Mouse (Mus musculus): Measurements from ENCODE around the gene Sun1.
A peak's percentile ranks its signal among the peaks of the same experiment; 100 is the strongest.

Sun1 gene

DNA sequence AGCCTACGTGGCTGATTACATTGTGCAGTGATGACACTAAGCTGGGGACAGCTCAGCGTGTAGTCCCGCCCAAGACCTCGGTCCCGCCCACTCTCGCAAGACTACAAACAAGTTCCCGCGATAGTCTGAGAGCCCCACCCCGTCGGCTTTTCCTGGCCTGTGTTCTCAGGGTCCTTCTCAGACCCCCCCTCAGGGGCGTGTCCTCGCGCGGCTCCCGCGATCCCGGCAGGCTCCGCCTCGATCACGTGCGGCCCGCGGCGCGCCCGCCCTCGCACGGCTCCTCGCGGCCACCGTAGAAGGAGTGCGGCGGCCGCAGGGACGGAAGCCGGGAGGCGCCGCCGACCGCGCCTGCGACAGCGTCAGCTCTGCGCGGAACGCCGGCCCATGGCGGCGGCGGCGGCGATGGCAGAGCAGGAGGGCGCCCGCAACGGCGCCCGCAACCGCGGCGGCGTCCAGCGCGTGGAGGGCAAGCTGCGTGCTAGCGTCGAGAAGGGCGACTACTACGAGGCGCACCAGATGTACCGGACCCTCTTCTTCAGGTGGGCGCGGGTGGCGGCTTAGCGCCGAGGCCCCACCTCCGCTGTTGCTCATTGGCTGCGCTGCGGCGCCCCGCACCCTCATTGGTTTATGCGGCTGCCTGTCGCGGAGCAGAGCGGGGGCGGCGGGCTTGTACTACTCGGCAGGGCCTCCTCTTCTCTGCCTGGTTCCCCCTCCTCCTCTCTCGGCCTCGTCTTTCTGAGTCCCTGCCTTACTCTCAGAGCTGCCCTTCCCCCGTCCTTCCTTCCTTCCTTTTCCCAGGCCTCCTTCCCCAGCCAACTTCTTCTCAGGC, 51.9 kb downstream of the Sun1 start, which contains the start of gene Get4:
Get4 (plus strand) TSS at position 244 of the 829 bp plus-strand sequence.
- DNase-seq = peak; percentile 100

DNA sequence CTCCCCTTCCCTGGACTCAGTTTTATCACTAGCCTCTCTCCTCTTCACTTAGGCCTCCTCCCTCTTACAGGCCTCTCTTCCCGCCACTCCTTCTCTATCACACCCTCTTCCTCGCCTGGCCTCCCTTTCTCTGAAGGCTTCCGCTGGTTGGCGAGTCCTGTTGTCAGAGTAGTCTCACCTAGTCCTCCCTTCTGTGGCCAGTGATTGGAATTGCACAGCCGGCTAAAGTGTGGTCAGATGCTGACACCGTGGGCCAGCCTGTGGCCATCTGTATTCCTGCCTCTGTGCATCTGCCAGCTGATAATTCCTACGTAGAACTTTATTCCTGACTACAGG, 52.4 kb downstream of the Sun1 start:
- DNase-seq = no peak

DNA sequence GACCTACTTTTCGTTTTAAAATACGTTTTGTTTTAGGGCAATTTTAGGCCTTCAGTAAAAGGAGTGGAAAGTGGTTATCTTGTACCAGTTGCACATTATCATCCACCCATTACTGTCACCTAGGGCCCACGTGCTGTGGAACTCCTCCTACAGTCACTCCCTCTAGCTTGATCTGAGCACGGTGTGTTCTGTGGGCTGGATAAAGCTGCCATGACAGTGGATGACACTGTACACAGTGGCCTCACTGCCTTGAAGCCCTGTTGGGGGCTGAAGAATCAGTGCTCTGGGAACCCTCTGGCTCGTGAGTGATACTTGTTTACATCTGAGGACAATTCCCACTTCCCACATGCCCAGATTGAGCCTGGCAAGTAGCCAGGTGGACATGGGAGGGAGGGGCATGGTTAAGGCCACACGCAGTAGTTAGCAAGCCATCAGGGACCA, 52.9 kb downstream of the Sun1 start:
- peak; percentile 74 to 84 for DNase-seq

DNA sequence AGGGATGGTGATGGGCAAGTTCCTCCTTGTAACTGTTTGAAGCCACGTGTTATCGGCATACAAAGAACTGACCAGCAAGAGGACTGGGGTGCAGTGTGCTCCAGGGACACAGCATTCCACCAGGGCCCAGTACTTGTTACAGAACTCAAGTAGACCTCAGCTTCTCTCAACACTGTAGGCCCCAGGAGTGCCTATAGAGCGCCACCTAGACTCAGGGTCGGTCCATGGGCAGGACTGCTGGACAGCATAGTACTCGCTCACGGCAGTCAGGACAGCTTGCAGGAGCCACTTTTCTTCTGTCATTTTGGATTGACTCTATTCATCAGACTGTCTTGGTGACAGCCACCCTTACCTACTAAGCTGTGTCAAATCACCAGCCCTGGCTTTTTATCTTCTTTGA, 54.5 kb downstream of the Sun1 start:
- no peak for DNase-seq

DNA sequence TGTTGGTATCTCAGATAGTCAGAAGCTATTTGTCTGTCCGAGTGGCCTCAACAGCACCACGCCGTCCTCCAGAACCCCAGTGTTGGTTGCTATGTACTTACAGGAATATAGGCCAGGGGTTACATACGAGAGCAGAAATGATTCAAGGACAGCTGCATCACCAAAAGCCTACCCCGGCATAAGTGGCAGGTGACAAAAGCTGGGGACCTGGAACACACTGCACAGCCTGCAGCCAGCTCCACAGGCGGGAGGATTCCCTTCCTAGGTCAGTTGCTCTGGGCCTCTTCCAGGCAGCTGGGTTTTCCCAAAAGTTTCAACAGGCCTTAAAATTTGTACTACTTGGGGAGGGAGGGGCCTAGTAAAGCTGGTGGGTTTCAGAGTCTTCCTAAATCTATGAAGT, 55.3 kb downstream of the Sun1 start:
- DNase-seq = no peak

DNA sequence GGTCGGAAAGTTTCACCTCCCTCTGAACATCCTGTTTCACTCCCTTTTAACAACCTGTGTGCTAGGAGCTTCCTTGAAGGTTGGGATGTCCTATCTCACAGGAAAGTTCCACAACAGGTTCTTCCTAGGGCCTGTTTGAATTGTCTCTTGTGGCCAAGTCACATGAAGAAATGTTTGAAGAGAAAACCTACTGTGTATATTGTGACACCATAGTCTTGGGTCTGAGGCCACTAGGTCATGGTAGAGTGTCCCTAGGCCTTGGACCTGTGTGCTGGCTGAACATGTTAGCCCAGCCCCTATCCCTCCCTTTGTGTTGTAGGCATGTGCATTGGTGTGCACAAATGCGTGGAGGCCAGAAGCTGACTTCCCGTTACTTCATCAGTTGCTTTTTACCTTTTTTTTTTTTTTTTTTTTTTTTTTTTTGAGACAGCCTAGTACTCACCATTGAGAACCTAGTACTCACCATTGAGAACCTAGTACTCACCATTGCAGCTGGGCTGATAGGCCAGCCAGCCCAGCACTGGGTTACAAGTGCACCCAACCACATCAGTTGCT, 55.9 kb downstream of the Sun1 start:
- DNase-seq = no peak

DNA sequence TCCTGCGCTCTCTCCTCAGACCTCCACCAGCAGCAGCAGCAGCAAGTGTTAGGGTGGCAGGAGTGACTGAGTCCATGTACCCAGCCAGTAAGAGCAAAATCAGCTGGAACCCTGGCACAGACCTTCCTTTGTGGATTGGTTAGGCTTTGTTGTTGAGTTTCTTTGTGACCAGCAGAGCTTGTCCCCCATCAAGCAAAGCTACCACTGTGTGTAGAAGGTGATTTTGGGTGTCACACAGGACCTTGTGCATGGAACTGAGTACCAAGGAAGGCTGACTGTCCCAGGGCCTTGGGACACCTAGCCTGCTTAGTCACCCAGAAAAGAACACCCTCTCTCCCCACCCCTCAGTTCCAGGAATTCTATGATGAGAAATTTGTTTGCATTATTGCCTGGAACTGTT, 56.8 kb downstream of the Sun1 start:
- no peak for DNase-seq

DNA sequence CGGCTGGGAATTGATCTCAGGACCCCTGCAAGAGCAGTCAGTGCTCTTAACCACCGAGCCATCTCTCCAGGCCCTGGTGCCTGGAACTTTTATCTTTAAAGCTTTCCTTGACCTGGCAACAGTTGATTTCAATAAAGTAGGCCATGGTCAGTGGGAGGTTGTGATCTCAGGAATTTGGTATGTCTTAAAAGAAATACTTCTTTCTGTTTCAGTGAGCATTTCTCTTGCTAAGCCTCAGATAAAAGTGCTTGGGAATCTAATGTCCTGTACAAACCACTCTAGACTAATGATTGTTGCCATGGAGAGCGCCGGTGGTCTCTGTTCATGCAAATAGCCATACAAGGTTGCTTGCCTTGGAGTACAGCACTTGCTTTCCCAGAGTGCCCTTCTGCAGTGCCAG, 57.4 kb downstream of the Sun1 start:
- no peak for DNase-seq

DNA sequence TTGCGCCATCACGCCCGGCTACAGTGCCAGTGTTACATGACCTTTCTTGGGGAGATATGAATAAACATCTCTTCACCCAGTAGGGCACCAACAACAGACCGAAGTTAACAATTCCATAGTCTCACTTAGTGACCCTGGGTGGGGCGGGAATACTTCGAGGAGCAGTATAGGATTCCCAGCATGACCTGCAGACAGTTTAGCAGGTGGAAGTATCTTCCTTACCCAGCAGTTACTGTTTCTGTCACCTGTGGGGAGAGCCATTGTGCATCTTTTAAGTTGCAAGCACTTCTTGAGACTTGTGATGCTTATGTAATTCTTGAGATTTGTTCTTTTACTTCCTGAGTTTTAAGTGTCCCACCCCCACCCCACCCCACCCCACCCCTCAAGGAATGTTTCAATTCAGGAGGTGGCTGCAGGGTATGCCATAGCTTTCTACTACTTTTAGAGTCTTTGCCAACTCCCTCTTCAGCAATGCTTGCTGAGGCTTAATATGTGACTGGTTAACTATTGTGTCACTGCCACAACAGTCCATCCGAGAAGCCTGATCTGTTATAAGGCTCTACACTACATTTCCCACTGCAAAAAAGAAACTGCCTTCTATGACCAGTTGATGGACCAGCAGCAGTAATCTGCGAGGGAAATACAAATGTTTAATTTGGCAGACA, 58.1 kb downstream of the Sun1 start:
- DNase-seq = no peak

DNA sequence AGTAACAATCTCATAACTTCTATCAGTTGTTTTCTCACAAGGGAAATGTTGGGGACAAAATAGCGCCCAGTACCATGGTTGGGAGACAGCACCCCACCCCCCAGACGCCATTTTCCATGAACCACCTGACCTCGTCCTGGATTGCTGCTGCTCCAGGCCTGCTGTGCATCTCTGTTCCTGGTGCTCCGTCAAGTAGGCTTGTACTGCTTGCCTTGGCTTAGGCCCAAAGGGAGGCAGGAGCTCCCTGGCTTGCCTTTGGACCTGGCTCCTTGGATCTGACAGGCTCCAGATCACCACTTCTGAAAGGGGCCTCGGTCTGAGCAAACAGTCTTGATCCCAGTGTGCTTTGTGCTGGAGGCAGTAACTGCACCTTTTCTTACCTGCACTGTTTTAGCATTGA, 59.4 kb downstream of the Sun1 start:
- DNase-seq = peak; percentile 39 to 77

DNA sequence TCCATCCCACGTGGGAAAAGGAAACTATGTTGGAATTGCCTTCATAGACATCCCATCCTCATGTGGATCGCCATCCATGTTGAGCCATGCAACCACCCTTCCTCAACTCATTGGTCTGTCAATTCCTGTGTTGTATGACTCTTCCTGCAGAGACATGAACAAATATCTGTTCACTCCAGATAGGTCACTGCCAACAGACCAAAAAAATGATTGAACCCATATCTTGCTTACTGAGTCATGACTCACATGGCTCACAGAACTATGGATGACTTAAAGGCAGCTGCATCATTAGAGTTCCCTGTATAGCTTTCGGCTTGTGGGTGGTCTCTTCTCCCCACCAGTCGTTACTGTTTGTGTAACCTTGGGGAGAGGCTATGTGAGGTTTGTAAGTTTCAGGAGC, 61.0 kb downstream of the Sun1 start:
- DNase-seq = no peak

DNA sequence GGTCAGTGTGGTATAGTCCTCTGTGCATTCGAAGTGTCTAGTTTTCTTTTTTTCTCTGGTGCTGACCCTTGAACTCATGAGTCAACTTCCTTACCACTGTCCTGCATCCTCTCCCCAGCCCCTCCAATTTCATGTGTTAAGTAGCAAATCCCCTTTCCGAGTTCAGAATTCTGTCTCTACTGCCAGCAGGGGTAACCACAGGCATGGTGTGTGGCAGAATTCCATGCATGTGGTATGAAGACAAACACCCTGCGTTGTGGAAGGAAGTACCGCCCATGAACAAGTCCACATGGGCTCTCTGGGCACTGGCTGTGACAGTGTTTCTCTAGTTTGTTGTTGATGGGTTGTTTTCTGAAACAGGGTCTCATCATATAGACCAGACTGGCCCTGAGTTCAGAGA, 67.2 kb downstream of the Sun1 start:
- no peak for DNase-seq

DNA sequence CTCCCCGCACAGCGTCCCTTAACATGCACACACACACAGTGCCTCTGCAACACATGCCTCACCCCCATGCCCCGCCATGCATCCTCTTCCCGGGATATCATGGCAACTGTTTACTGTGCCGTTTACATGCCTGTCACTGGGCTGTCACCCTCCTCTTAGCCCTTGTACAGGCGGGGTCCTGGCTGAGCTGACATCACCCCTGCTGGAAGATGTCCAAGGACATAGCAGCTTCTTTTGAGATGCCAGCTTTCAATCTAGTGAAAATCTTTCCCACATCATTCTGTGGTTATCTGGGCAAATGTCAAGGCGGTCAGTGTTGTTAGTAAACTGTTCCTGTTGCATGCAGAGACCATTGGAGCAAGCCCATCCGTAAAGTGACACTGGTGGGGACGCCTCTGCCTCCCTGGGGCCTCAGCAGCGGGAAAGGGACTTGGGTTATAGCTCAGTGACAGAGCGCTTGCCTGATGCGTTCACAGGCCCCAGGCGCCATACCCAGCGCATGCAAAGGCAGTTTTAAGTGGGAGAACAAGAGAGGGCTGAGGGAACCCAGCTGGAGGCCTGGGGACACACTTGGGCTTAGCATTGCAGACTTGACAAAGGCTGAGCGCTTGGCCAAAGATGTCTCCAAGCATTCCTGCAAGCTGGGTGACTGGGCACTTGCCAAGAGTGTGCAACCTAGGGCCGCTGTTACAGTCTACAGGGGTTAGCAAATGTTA, 70.5 kb downstream of the Sun1 start:
- peak; percentile 70 to 89 for DNase-seq

DNA sequence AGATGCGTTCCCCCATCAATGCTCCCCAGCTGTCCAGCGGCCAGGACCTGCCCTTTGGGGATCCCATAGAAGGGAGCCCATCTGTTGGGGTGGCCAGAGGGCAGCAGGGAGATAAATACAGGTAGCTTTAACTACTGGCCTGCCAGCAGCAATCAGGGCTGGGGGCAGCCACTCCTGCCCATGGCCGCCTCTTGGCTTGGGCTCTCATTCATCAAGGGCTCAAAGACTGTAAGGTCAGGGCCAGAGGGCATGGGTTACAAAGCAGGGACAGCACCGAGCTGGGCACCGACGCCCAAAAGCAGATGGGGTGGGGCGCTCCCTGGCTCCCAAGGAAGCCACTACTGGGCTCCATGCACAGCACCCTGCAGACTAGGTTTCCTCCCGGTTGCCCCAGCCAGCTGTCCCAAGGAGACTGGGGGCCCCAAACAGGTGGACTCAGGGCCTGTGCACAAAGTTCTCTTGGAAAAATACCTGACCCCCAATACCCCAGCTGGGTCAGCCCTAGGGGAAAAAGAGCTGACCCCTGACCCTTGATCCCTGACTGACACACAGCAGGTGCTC, 71.6 kb downstream of the Sun1 start:
- no peak for DNase-seq

DNA sequence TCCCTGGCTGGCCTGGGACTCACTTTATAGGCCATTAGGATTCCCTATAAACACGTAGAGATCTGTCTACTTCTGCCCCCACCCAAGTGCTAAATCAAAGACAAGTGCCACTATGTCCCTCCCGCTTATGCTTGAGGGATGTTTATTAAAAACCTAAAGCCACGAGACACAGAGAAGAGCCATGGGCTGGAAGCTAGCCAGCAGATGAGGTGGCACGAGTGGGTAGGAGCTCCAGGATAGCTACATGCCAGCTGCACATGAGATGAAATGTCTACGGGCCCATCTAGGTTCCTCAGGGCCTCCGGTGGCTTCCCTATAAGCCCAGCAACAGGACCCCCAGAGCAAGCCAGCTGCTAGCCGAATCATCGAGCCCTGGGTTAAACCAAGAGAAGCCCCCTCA, 76.8 kb downstream of the Sun1 start:
- no peak for DNase-seq

DNA sequence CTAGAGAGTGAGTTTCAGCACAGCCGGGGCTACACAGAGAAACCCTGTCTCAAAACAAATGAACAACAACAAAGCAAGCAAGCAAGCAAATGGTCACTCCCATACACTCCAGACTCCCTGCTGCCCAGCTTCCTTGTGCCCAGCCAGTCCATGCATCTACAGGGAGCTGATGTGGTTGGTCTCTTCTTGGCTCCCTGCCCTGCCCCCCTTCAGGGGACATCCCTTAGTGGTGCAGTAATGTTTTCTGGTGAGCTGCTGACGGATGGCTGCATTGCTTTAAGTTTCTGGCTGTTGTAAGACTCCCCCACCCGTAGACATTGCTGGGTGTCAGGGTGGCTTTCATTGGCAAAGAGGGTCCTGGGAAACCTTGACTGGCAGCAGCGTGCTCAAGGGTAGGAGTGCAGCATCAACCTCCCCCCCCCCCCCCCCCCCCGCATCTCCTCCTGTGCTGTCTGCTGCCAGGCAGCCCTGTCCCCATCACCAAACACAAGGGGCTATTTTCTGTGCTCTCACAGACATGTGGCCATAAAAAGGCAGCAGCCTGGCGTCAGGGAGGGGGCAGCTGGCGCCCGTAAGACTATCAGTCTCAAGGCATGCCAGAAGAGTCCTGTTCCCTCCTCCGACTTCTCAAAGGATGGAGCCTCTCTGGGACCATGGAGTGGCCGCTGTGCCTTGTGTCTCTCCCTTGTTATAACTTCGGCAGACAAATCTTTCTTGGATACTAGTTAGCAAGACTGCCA, 81.1 kb downstream of the Sun1 start:
- peak; percentile 46 to 80 for DNase-seq

DNA sequence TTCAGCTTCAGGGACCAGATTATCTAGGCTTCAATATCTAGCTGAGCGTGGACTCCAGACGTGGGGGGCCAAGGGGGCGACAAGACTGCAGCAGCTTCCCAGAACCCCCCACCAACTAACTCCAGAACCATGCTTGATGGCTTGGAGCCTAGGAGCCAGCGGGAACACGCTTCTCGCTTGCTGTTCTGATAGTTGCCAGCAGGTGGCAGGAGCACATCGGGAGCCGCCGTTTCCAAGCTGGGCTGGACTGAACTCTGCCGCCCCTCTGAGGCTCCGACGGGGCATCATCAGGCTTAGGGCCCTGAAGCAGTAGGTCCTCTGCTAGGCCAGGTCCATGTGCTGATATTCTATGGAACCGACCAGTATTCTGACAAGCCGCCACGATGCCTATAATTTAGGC, 81.8 kb downstream of the Sun1 start:
- peak; percentile 87 to 92 for DNase-seq

DNA sequence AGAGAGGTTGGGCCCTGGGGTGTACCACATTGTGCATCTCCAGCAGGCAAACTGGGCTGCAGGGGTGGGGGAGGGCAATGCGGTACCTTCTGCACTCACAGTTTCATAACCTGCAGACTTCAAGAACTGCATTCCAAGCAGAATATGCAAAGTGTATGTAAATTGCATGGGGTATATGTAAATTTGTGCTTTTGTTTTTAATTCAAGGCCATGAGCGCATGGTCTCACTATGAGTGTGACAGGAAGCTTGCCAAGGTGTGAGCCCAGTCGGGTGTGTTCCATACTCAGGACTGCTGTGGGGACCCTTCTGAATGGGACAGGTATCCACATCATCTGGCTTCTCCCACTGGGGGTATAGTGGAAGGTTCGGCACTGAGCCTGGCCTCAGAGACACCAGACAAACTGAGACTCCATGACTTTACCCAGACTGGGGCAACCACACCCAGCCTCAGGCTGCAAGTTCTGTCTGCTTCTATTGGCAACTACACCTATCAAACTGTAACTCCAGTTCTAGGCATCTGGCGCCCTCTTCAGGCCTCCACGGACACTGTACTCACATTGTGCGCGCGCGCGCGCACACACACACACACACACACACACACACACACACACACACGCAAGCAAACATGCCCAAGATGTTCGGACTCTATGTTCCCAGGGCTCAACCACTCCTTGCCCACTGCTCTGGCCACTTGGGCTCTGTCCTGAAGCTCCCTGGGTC, 83.2 kb downstream of the Sun1 start:
- DNase-seq = no peak

DNA sequence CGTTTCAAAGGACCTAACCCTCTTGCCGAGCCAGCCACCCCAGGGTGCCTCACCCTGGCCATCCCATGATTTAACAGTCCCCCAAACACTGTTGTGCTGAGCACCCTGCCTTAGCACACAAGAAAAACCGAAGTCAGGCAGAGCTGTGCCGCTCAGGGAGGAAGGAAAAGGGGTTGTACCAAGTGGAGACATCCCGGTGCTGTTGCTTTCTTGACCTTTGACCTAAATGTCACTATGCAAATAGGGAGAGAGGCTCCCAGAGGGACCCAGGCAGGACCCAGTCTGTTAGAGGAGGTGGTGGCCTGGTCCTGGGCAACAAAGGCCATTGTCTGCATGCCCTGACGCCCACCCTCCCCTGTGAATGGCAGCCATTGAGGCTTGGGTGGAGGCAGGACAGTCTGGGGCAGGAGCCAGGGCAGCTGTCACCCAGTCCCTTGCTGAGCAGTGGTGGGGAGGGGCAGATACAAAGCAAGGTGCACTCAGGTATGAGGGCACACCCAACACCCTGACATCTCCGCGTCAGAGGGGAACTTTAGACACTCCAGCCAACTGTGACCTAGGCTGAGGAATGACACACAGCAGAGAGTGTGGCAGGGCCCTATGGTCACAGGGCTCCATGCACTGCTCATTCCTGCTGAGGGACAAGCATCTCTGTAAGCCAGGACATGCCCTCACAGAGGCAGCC, 85.1 kb downstream of the Sun1 start:
- no peak for DNase-seq

DNA sequence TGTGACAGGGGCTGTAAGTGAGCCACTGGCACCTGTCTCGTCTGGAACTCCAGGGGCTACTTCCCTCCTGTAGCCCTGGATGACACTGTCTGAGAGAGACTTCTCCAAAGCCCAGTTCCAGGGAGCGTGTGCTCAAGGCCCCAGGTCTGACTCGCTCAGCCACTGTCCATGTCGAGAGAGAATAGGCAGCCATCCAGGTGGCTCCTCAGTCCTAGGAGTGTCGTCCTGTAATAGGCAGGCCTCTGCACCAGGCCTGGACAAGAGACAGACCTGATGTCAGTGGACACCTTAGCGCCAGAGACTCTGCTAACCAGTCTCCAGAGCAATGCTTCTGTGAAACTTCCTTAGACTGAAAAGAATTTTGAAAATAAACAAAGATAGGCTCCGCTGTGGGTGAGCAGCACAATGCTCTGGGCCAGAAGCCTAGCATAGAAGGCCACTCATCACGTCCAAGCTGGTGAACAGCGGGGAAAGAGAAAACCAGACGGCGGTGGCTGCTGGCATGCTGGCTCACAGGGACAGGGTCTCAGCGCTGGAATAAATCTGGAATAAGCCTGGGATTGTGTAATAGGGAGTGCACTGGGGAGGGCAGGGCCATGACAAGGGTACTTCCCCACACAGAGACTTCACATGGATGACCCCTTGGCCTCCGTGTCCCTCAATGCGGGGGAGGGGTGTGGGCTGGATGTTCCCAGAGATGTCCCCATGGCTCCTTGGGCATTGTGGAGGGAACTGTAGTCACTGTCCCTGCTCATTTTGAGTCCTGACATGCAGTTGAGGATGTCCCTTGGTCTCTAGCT, 85.9 kb downstream of the Sun1 start:
- peak; percentile 51 to 55 for DNase-seq

Measured in lung, postnatal 4 days (tissue).